Mouse (Mus musculus) Patski (cell line): Measurements from ENCODE around the gene Fam173b. TPM values are rescaled to one million over a fixed set of nuclear protein-coding genes. Genes with fewer than 3 reads are reported as not detected.
A peak's percentile ranks its signal among the peaks of the same experiment; 100 is the strongest.
"Not testable (repeated sequence)": the region's sequence is repeated elsewhere in the genome, so short reads cannot be mapped to it uniquely, and the experiment has no call there.

Experiments
- ATAC-seq: fragments of 100-300 bp; one replicate; pipeline ENCODE4 v1.8.0; 2021
- CTCF ChIA-PET: fragments of 350-600 bp; sonication (Branson Sonifier 250); formaldehyde crosslinking; loops from one replicate; lab custom pipeline; 2022; ENCODE audit warnings: inconsistent platforms; lab: Charles Lee
- POLR2A ChIA-PET: fragments of 350-600 bp; sonication (Branson Sonifier 250); formaldehyde crosslinking; loops from one replicate; lab custom pipeline; 2022; ENCODE audit warnings: antibody characterized with exemption, inconsistent platforms; lab: Charles Lee
- DNase-seq: peaks from one replicate; pipeline ENCODE4 v3.0.0-alpha.2; 2011; ENCODE audit warnings: low read depth, low spot score
- H3K27me3 ChIP-seq: fragments of 371-371 bp; one replicate; pipeline ENCODE4 v1.5.1; 2021
- CTCF ChIP-seq: fragments of 100-300 bp; IDR thresholded peaks from one replicate; pipeline ENCODE4 v1.5.1; 2021
- in situ Hi-C: fragments of 300-500 bp; cut with MboI; formaldehyde crosslinking; loops from 3 replicates; pipeline ENCODE4 v1.11.1; 2018; ENCODE audit warnings: low pct_unique_long_range_greater_than_20kb, mixed read lengths
- polyA plus RNA-seq: library from polyadenylated mRNA; unstranded; gene quantifications from one replicate; pipeline ENCODE4 v1.2.3, GENCODE M21; 2021

Gene Fam173b
- polyA plus RNA-seq, 1 experiment from 2014 or later = 13.3 TPM

DNA sequence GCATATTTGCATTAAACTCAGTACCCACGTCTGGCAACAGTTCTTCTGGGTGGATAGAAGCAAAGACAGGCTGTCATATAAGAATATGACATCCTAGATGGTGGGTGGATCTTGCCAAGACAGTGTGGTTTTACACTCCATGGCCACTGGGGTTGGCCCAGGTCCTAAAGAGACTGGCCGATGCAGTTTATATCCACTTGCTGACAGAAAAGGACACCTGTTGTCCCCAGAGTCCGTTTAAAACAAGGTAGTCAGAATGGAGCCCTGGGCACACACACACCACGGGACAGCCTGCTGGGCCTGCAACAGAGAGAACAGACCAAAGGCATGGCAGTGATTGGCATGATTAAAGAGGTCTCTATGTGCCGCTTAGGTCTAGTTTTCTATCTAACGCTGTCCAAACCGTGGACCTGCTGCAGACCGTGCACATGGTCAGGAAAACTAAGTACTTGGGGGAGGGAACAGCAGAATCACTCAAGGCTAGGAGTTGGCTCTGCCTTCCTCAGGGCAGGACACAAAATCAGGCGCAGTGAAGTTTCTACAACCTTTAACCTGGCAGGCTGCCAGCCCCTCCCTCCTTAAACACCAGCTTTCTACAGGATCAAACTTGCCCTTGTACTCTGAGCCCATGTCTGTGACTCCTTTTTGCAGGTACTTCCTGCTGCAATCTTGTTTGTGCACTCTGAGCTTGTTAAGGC is 32.2 kb upstream of the Fam173b start:
- in situ Hi-C loops = no loop called here
- ChIA-PET POLR2A (interaction anchor here (0.5 to 0.6 kb wide), 2 partner anchors 15 to 115 kb away, joined by 3 to 4 read pairs; no protein-coding TSS in a partner anchor), CTCF (interaction anchor here (1.0 kb wide), 1 partner anchor 17 kb away, joined by 3 read pairs; no protein-coding TSS in a partner anchor)
- TF ChIP-seq CTCF = no peak
- ATAC-seq (peak; percentile 25), DNase-seq (no peak)
- no peaks in the 10 kb centered on the region for H3K27me3 ChIP-seq

GRCm38 (mm10) chr15:31570959-31571358 is 30.7 kb upstream of the Fam173b start:
- ATAC-seq (no peak), DNase-seq (no peak)
- ChIA-PET CTCF (no interaction called here), POLR2A (no interaction called here)
- in situ Hi-C loops = no loop called here
- H3K27me3 ChIP-seq = no peaks in the 10 kb centered on the region
- no peak for TF ChIP-seq CTCF

DNA sequence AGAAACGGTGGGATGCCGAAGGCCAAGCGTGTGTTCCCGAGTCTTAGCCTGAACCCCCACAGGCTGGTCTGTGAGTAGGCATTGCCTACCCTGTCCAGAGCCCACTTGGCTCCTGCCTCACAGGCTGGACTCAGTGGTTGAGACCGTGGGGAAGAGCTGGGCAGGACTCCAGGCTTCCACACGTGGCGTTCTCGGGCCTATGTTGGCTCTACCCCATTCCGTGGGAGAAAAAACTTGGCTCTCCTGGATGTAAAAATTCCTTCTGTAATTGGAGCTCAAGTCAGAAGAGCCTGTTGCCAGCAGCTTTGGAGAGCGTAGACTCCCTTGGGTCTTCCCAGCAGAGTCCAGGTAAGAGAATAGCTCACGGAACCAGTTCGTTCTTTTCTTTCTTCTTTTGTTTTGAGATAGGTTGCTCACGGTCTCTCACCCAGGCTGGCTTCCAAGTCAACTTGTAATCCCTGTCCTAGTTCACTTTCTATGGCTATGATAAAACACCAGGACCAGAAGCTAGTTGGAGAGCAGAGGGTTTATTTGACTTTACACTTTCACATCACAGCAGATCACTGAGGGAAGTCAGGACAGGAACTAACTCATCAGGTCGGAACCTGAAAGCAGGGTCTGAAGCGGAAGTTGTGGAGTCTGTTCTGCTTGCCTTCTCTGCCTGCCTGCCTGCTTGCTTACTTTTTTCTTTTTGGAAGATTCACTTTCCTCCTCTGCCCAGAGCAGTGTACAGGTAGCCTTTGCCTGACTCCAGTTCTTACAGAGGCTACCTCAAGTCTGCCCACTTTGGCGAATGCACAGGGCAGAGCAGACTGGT is 29.5 kb upstream of the Fam173b start:
- in situ Hi-C loops = no loop called here
- ChIA-PET CTCF (interaction anchor here (2.1 kb wide), 1 partner anchor 12 kb away, joined by 7 read pairs; no protein-coding TSS in a partner anchor), POLR2A (no interaction called here)
- ATAC-seq (no peak), DNase-seq (no peak)
- no peaks in the 10 kb centered on the region for H3K27me3 ChIP-seq
- TF ChIP-seq CTCF = no peak

GRCm38 (mm10) chr15:31573287-31573686 is 28.4 kb upstream of the Fam173b start:
- ATAC-seq (no peak), DNase-seq (no peak)
- TF ChIP-seq CTCF = no peak
- POLR2A ChIA-PET = no interaction called here
- in situ Hi-C loops = no loop called here
- CTCF ChIA-PET = interaction anchor here (2.1 kb wide), 1 partner anchor 11 kb away, joined by 7 read pairs; no protein-coding TSS in a partner anchor
- H3K27me3 ChIP-seq = no peaks in the 10 kb centered on the region

- DNase-seq = no peak
- no peaks in the 10 kb centered on the region for H3K27me3 ChIP-seq
- ChIA-PET CTCF (interaction anchor here (2.1 kb wide), 1 partner anchor 11 kb away, joined by 7 read pairs; no protein-coding TSS in a partner anchor), POLR2A (no interaction called here)
- in situ Hi-C loops = no loop called here
- ATAC-seq = no peak
- no peak for TF ChIP-seq CTCF
Measured at GRCm38 (mm10) chr15:31573692-31574091, 28.0 kb upstream of the Fam173b start.

GRCm38 (mm10) chr15:31576076-31576475 is 25.6 kb upstream of the Fam173b start:
- no peak for TF ChIP-seq CTCF
- H3K27me3 ChIP-seq = no peaks in the 10 kb centered on the region
- ChIA-PET CTCF (interaction anchor here (0.7 kb wide), 1 partner anchor 108 kb away, joined by 3 read pairs; no protein-coding TSS in a partner anchor), POLR2A (no interaction called here)
- in situ Hi-C loops = no loop called here
- ATAC-seq = no peak
- no peak for DNase-seq

GRCm38 (mm10) chr15:31581086-31581485 is 20.6 kb upstream of the Fam173b start:
- ATAC-seq, H3K27me3 ChIP-seq, CTCF ChIA-PET, DNase-seq, POLR2A ChIA-PET: not testable (repeated sequence)
- in situ Hi-C loops = loop anchor here (10.0 kb wide), 1 partner anchor 256 kb away; no protein-coding TSS in a partner anchor

- DNase-seq (no peak), ATAC-seq (no peak)
- ChIA-PET CTCF (interaction anchor here (2.0 kb wide), 1 partner anchor 11 kb away, joined by 7 read pairs; no protein-coding TSS in a partner anchor), POLR2A (no interaction called here)
- in situ Hi-C loops = loop anchor here (10.0 kb wide), 1 partner anchor 259 kb away; no protein-coding TSS in a partner anchor
- TF ChIP-seq CTCF = no peak
- no peaks in the 10 kb centered on the region for H3K27me3 ChIP-seq
Measured at GRCm38 (mm10) chr15:31583304-31584085, 18.2 kb upstream of the Fam173b start.

- DNase-seq (no peak), ATAC-seq (no peak)
- no peak for TF ChIP-seq CTCF
- in situ Hi-C loops = loop anchor here (5.0 to 10.0 kb wide), 3 partner anchors 63 to 260 kb away; no protein-coding TSS in a partner anchor
- ChIA-PET CTCF (interaction anchor here (1.4 to 2.0 kb wide), 2 partner anchors 9 to 13 kb away, joined by 6 to 7 read pairs; no protein-coding TSS in a partner anchor), POLR2A (no interaction called here)
- H3K27me3 ChIP-seq = no peaks in the 10 kb centered on the region
Measured at GRCm38 (mm10) chr15:31585238-31585637, 16.4 kb upstream of the Fam173b start.

DNA sequence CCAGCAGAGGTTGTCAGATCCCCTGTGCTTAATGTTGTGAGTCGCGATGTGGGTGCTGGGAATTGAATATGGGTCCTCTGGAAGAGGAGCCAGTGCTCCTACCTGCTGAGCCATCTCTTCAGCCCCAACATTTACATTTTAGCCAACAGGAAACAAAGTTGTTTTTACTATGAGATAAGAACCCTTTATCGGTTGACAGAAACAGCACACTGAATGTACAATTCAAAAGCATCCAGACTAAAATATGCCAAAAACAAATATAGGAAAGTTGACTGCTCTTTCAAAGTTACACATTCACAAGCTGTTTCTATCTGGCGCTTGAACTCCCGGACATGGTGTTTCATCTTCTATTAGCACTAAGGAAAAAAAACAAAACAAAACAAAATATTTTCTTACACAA is 15.6 kb upstream of the Fam173b start:
- ATAC-seq (no peak), DNase-seq (no peak)
- in situ Hi-C loops = loop anchor here (5.0 to 10.0 kb wide), 3 partner anchors 64 to 261 kb away; no protein-coding TSS in a partner anchor
- H3K27me3 ChIP-seq = no peaks in the 10 kb centered on the region
- no peak for TF ChIP-seq CTCF
- POLR2A ChIA-PET = no interaction called here
- CTCF ChIA-PET = interaction anchor here (0.7 to 1.3 kb wide), 6 partner anchors 8 to 139 kb away, joined by 3 to 4 read pairs (median 3); no protein-coding TSS in a partner anchor
